Mouse (Mus musculus) layer of hippocampus, adult 9-10 months (tissue): ENCODE measurements around the gene Pcsk5.

ENCODE experiments used
- DNase-seq: peaks from one replicate; pipeline ENCODE4 v3.0.0; 2022; ENCODE audit warnings: low spot score

The Pcsk5 gene

DNA sequence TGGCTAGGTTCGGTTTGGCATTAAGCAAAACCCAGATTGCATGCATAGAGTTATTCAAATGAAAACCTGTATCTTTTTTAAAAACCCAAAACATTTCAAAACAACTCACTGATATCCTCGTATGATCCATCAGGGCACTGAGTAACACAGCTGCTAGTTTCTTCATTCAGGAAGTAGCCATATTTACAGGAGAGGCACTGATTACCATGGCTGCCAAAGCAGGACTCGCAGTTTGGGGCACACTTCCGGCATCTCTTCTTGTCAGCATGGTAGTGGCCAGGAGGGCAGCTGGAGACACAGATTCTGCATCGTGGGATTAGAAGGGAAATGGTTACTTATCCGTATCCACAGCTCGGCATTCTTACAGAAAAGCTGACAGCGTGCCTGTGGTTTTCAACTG is 265.1 kb downstream of the Pcsk5 start:
- DNase-seq = no peak

GRCm38 (mm10) chr19:17570936-17571335 is 266.5 kb downstream of the Pcsk5 start:
- DNase-seq = no peak

GRCm38 (mm10) chr19:17567264-17567663 is 270.2 kb downstream of the Pcsk5 start:
- DNase-seq = no peak

DNA sequence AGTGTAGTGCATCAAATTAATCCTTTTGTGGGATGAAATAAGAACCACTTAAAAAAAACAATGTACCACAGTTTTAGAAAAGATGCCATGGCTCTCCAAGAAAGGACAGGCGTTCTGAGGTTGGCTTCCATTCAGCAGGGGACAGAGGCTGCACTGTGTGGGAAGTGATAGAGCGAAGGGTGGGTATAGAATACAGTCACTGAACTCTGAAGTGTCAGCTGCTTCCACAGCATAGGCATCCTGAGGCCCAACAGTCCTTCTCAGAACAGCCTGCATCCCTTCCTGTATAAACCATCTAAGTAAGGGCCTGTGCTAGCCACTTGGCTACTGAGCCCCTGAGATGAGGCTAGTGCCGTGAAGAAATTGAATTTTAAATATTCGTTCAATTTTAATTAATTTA is 271.3 kb downstream of the Pcsk5 start:
- DNase-seq = no peak

DNA sequence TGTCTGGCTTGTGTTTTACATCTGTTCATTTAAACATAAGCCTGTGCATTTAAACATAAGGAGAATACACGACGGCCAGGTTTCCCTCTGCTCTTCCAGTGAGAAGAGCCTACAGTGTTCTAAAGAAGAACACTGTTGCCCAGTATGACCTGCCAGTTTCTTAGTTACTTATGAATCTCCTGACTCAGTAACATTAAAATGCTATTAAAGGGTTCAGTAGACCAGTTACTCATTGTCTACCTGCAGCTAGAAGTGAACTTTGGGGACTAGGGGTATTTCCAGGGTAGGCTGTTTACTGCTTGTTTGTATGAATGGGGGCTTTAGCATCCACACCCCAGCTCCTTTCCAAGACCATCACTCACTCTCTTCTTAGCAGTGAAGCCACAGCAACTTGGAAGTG is 278.7 kb downstream of the Pcsk5 start:
- no peak for DNase-seq

DNA sequence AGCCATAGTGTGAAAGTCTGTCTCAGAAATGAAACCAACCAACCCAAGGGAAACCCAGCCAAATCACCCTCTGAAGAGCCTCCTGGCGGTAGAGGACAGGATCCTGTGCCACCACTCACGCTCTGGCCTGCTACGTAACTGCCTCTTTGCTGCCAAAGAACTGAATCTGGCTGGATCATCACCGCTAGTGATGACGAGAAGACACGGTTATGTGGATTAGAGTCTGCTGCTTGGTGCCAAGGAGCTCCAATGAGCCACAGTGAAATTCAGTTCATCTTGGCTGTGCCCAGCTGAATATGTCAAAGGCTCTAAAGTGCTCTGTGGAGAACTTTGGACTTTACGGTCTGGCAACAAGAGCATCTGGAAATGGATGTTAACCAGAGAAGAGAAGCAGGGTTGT is 282.3 kb downstream of the Pcsk5 start:
- no peak for DNase-seq

DNA sequence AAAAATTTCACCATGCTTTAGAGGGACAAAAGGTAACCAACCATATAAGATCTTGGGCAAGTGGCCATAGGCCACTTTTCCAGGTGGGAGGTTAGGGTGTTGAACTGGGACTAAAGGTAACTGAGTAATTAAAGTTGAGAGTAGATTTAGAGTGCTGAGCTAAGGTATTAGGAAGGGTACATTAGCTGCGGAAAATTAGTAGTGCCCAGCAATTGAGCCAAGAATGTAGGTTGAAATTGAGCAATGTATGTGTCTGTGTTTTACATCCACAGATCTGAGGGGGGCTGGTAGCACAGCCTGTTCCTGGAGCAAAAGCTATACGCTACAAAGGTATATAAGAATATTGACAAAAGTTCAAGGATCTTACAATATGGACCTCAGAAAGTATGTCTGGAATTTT is 282.9 kb downstream of the Pcsk5 start:
- DNase-seq = no peak

GRCm38 (mm10) chr19:17553396-17554100 is 283.9 kb downstream of the Pcsk5 start:
- DNase-seq = no peak

DNA sequence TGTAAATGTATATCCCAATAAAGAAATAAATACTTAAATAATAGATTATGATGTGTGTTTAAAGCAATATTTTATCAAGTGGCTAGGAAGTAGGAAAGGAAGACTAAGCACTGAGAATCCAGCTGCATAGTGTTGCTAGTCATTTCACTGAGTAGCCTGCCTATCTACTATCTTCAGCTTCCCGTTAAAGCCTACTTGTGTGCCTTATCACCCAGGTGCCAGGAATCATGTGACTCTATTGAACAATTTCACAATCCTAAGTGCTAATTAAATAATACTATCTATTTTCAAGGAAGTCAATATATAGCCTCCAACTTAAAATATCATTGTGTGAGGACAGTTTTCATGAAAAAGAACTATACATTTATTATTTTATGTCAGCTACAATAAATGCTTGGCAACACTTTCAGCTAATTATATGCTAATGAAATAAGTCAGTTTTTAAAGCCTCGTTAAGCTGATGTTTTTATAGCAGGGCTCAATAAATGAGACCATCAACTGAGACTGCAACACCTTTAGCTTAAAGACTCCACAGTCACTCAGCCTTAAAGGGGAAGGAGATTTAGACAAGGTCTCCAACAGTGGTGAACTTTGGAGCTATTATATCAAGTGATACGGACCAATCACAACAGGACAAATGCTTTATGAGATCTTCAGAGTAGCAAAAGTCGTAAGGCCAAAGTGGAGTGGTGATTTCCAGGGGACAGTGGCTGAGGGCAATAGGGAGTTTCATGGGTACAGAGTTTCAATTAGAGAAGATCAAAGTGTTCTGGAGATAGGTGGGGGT is 308.5 kb downstream of the Pcsk5 start:
- DNase-seq = no peak

GRCm38 (mm10) chr19:17525558-17525957 is 311.9 kb downstream of the Pcsk5 start:
- DNase-seq = no peak

GRCm38 (mm10) chr19:17514456-17514855 is 323.0 kb downstream of the Pcsk5 start:
- no peak for DNase-seq

DNA sequence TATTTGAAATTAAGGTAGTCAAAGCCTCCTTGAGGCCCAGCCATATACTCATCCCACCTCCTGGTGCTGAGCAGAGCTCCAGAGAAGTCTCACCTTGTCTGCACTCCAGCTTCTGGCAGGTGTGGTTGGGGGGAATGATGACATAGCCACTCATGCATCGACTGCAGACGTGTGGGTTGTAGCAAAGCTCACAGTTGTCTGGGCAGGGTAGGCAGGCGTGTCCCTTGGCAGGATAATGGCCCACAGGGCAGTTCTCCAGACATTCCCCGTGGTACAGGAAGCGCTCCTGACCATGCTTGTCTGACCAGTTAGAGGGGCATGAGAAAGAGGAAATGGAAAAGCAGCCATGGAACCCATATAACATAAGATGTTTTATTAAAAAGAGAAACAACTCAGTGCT is 326.1 kb downstream of the Pcsk5 start:
- DNase-seq = no peak

- DNase-seq = no peak
Observed at GRCm38 (mm10) chr19:17504212-17504611, 333.2 kb downstream of the Pcsk5 start.

- no peak for DNase-seq
Observed at GRCm38 (mm10) chr19:17498586-17499235, 338.7 kb downstream of the Pcsk5 start.

DNA sequence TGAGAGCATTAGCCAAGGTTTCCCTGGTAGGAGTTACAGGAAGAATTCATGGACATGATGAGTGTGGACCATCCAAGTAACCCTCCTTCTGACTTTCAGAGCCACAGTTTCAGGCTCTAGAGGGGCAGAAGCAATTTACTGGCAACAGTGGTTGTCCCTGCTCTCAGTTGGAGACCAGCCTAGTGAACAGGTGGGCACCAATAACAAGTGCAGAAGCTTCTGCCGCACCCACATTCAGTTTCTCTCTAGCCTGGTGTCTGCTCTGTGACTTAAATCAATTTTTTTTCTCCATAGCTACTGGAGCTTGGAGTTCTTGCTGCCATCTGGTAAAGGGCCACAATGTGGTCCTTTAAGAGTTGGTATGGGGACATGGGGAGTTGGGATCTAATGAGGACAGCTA is 341.3 kb downstream of the Pcsk5 start:
- no peak for DNase-seq

- DNase-seq = no peak
Observed at GRCm38 (mm10) chr19:17491822-17492544, 345.4 kb downstream of the Pcsk5 start.

DNA sequence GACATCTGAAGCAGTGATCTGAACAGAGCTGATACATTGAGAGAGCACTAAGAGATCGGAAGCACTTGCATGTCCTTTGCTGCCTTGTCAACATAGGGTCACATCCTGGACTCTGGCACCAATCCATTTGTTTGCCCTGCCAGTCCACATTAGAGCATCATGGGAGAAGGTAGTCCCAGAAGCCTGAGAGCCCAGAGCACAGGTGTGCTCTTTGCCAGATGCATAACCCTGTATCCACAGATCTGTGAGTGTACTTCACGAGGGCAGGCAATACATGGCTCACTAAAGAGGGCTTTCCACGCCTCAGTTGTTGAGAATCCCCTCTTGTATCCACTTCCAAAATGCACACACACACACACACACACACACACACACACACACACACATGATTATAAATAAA is 346.1 kb downstream of the Pcsk5 start:
- no peak for DNase-seq

DNA sequence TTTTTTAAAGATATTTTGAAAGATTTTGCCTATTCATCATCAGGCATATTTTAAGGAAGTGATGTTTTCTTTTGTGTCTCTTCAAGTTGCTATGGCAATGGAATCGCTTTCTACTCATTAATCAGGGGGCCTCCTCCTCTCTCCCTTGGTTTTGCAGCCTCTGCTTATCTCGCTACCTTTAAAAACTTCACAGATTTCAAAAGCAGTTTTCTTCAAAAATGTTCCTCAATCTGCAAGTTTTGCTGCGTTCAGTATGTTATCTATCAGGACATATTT is 347.6 kb downstream of the Pcsk5 start:
- no peak for DNase-seq

- no peak for DNase-seq
Observed at GRCm38 (mm10) chr19:17489041-17489865, 348.2 kb downstream of the Pcsk5 start.

GRCm38 (mm10) chr19:17482126-17482790 is 355.2 kb downstream of the Pcsk5 start:
- DNase-seq = no peak

- no peak for DNase-seq
Observed at GRCm38 (mm10) chr19:17479471-17479870, 358.0 kb downstream of the Pcsk5 start.
